Mouse (Mus musculus) gastrocnemius, postnatal 36 days (tissue): ENCODE measurements around the gene Itgb2. TPM values are rescaled to one million over a fixed set of nuclear protein-coding genes. Genes with fewer than 3 reads are reported as not detected.

ENCODE experiments used
- DNase-seq, 2 experiments: peaks; one replicate each; pipeline ENCODE4 v3.0.0; 2022
- intact Hi-C: fragments of 180-260 bp; cut with DNase I; formaldehyde crosslinking; loops from one replicate; pipeline ENCODE4 v1.15.1; 2025
- total RNA-seq, 2 experiments: library from RNA; stranded (reverse); gene quantifications; 2 replicates each; pipeline ENCODE4 v1.2.3; 2021

Itgb2 gene
- total RNA-seq, 2 experiments from 2014 or later = 1.5 to 1.8 TPM

- DNase-seq = peak; percentile 86 to 93
- intact Hi-C loops = no loop called here
Observed at GRCm38 (mm10) chr10:77515385-77516348, 14.4 kb upstream of the Itgb2 start, which contains the start of gene Fam207a. Fam207a (minus strand) TSS chr10:77515785.

- intact Hi-C loops = no loop called here
- no peak for DNase-seq
Observed at GRCm38 (mm10) chr10:77516379-77516951, 13.6 kb upstream of the Itgb2 start.

DNA sequence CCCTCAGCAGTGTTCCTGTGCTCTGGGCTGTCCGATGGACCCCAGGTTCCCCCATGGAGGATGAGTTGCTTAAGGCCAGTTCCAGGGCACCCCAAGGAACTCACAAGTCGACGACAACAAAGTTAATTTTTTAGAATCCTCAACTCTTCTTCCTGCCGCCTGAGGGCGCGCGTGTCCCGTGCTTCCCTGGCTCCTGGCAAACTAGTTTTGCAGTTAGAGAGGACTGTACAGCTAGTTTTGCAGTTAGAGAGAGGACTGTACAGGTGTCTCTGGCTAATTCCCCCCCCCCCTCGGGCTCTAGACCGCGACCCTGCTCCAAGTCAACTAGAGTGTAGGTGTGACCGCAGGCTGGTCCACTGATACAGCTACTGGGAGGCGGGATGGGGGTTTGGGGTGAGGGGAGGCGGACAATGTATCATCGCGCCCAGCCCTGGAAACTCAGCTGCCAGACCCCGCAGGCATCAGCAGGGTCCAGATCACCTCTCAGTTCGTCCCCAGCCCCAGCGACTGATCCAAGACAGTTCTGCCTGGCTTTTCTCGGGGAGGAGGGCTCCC, 12.9 kb upstream of the Itgb2 start:
- peak; percentile 46 to 66 for DNase-seq
- intact Hi-C loops = no loop called here

DNA sequence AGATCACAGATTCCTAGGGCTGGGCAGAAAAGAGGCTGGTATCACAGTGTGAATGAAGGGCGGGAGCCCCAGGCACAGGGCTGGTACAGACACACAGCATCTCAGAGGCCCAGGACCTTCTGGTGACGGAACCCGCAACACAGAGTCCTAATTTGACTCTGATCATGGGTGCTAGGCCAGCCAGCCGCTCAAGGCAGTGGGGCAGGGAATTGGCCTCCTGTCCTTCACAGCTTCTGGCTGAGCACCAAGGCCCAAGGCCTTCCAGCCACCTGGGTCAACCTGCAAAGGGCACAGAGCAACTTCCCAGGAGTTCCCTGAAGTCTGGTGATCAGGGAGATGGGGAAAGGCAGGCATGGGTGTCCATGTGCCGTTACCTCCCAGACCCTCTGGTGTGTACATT, 12.3 kb upstream of the Itgb2 start:
- intact Hi-C loops = loop anchor here (1.0 kb wide), 1 partner anchor 48 kb away; no protein-coding TSS in a partner anchor
- no peak for DNase-seq

DNA sequence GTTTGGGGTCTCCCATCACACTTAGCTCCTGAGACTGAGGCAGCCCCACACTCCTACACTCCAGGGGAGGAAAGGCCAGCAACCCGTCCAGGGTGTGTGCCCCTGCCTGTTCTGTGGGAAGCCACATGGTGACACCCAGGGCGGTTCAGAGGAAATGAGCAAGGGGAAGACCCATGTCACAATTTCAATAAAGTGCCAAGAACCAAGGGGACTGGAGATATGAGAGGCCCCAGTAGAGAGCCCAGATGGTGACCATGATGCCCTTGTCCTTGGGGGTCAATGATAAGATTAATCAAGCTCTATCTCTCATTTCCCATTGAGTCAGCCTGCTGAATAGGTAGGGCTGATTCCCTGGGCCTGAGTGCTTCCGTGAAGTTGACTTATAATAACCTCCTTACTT, 10.9 kb upstream of the Itgb2 start:
- no peak for DNase-seq
- intact Hi-C loops = no loop called here

DNA sequence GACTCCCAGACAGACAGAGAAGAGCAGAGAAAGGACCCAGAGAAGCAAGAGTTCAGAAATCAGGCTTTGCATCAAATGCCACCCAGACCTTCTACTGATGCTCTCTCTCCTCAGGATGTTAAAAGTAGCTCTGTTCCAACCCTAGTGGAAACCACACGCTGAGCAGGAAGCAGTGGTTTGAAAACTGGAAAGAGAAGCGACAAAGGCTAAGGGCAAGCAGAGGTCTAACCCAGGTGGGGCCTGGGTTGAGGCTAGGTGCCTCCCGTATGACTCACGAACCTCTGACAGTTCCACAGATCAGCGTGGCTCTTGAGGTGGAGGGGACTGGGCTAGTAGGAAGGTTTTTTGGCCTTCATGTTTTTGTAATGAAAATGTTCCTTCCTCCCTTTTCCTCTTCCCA, 9.6 kb upstream of the Itgb2 start:
- intact Hi-C loops = loop anchor here (10.0 kb wide), 1 partner anchor 364 kb away; no protein-coding TSS in a partner anchor
- no peak for DNase-seq

DNA sequence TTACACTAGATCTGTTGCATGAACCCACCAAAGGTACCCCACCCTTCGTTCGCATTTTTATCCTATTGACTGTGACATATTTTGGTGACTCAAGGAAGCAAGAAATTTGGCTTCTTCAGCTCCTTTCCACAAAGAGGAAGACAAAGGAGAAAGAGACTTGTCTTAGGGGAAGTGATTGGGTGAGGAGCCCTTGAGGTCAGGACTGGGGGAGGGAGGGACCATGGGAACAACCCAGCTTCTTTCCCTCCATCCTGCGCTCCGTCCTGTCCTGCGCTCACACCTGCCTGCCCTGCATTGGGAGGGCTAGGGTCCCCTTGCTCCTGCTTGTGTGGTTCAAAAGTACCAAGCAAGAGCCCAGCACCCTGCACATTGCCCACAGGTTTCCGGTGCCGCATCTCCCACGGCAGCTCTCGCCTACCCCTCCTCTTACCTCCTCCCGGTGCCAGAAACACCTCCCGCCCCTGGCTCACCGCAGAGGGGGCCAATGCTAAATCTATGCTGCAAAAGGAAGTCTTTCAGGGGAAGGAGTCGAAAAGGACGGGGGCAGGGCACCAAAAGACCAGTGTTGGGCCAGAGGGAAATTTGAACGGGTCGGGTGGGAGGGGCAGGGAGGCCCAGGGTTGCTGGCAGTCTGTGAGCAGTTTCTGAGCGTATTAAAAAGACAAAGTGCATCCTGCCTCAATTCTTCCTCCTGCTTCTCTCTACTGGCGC, 7.9 kb upstream of the Itgb2 start:
- DNase-seq = no peak
- intact Hi-C loops = loop anchor here (10.0 kb wide), 1 partner anchor 363 kb away; no protein-coding TSS in a partner anchor

DNA sequence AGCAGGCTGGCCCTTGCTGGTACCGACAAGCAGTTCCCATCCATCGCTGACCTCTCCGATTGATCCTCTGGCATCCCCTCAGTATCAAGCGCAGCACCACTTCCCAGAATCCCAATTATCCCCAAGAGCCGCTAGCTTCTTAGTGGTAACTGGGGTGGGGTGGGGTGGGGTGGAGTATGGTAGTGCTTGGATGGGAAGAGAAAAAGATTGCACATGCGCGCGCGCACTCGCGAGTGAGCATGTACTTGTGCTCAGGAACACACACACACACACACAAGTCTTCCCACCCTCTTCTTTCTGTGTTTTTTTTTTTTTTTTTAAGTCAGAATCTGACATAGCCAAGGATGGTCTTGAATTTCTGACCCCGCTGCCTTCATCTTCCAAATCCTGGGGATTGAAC, 7.3 kb upstream of the Itgb2 start:
- intact Hi-C loops = loop anchor here (10.0 kb wide), 1 partner anchor 362 kb away; no protein-coding TSS in a partner anchor

DNA sequence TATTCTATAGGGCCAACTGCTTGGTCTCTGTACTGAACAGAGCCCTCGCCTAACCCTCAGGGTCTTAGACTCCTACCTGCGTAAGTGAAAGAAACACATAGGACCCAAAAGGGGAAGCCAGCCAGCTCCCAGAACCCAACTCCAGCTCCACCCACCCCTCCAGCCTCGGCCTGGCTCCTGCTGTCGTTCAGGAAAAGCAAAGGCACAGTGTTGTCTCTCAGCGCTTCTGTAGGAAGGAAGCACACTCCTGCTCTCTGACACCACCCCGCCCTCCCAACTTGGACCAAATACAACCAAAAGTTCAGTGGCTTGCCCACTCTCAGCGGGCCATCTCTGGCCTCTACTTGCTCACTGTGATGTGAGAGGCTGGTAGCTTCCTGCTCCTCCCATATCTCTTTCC, 6.7 kb upstream of the Itgb2 start:
- DNase-seq = no peak
- intact Hi-C loops = loop anchor here (10.0 kb wide), 1 partner anchor 361 kb away; no protein-coding TSS in a partner anchor

More for the DNA sequence above, 7.3 kb upstream of the Itgb2 start:
- no peak for DNase-seq

GRCm38 (mm10) chr10:77526488-77526887, 3.6 kb upstream of the Itgb2 start:
- no peak for DNase-seq
- intact Hi-C loops = loop anchor here (10.0 kb wide), 1 partner anchor 358 kb away; no protein-coding TSS in a partner anchor

GRCm38 (mm10) chr10:77528634-77529033, 1.4 kb upstream of the Itgb2 start:
- no peak for DNase-seq
- intact Hi-C loops = loop anchor here (10.0 kb wide), 1 partner anchor 356 kb away; no protein-coding TSS in a partner anchor

GRCm38 (mm10) chr10:77531026-77532019, 1.3 kb downstream of the Itgb2 start:
- no peak for DNase-seq
- intact Hi-C loops = no loop called here

DNA sequence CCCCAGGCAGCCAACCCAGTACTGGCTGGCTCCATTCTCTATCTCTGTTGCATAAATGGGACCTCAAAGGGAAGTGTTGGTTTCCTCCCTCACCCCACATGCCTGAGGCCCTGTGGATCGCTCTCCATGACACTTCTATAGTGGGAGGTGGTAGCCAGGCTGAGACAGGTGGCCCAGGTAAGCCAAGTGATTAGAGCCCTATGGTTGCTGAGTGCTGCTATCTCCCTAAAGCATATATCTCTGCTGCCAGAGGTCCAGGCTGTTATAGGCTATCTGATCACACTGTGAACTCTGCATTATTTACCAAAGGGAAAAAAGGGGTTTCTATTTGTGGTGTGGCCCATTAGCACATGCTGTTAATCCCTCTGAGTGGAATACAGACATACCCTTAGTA, 2.0 kb downstream of the Itgb2 start:
- DNase-seq = no peak
- intact Hi-C loops = no loop called here

GRCm38 (mm10) chr10:77536727-77537126, 6.7 kb downstream of the Itgb2 start:
- intact Hi-C loops = no loop called here

GRCm38 (mm10) chr10:77537215-77538209, 7.5 kb downstream of the Itgb2 start:
- intact Hi-C loops = no loop called here
- no peak for DNase-seq

More at GRCm38 (mm10) chr10:77536727-77537126, 6.7 kb downstream of the Itgb2 start:
- DNase-seq = no peak

DNA sequence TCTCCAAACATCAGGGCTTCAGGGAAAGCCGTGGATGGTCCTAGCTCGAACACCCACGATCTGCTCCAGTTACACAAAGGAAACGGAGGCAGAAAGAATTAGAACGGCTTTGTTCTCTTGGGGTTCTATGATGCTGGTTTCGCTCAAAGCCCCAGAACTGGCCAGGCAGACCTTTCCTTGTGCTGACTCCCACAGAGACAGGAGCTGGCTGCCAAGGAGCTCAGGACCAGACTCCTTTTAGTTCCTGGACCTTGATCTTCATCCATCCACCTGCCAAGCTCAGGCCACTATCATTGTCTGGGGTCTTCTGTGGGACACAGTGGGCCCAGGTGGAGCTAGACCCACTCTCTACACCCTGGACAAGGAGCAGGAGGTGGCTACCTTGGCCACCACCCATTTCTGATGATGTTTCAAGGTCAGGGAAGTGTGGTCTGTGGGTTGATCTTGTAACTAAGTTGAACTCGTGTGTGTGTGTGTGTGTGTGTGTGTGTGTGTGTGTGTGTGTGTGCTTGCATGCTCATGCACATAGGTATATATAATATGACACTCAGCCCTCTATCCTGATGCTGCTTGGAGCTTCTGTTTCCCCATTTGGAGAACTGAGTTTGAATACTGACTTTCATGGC, 9.4 kb downstream of the Itgb2 start:
- intact Hi-C loops = no loop called here
- DNase-seq = no peak

GRCm38 (mm10) chr10:77540576-77541102, 10.6 kb downstream of the Itgb2 start:
- DNase-seq = no peak
- intact Hi-C loops = no loop called here
